Mouse (Mus musculus) MEL (cell line): ENCODE data around the gene Zfp277.

Experiments used
- ELF1 ChIP-seq: IDR thresholded peaks from 2 replicates; pipeline ENCODE4 v1.6.1; 2014; ENCODE audit warnings: low read depth, mild to moderate bottlenecking, inconsistent platforms, low read length, improper control_type of control experiment, moderate library complexity
- UBTF ChIP-seq: IDR thresholded peaks from 2 replicates; pipeline ENCODE4 v1.6.1; 2012; ENCODE audit warnings: low read depth, mild to moderate bottlenecking, inconsistent platforms, low read length, improper control_type of control experiment, moderate library complexity, borderline replicate concordance; ENCODE audit not compliant: insufficient read depth

- TF ChIP-seq ELF1 (no peak), UBTF (no peak)
Measured at GRCm38 (mm10) chr12:40378621-40379537, 66.8 kb downstream of the Zfp277 start.
